Mouse (Mus musculus): ENCODE data around the gene Acot12. TPM values are rescaled to one million over a fixed set of nuclear protein-coding genes. Genes with fewer than 3 reads are reported as not detected.

The Acot12 gene
- polyA plus RNA-seq, 1 experiment from 2014 or later = 0.18 TPM

DNA sequence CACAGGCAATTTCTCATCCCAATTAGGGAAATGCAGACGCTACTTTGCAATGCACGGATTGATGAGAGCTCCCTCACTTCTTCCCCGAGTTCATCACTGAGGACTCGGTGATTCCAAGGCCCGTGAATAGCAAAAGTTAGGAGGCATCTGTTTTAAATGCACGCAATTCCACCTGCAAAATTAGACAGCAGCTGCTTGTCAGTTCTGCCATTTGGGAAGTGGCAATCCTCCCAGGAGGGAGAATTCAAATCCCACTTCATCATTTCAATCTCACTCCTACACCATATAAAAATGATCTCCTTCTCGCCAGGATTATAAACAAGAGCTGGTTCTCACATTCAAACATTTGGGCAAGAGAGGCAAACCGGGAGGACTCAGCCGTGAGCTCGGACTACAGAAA is 56.1 kb downstream of the Acot12 start:
- Histone ChIP-seq H3K4me1 (ENCODE audit: control insufficient read depth, insufficient read depth, low read length) (no peaks in the 10 kb centered on the region), H3K9me3 (ENCODE audit: control insufficient read depth, low read length) (no peaks in the 10 kb centered on the region), H3K27me3 (ENCODE audit: control insufficient read depth, insufficient read depth, low read length) (no peaks in the 10 kb centered on the region), H3K9ac (ENCODE audit: low read depth, low read length) (no peak overlapping the region), H3K4me2 (replicated peaks; ENCODE audit: low read depth, low read length) (no peak overlapping the region), H3K4me3 (ENCODE audit: low read length) (no peak overlapping the region), H3K36me3 (ENCODE audit: control insufficient read depth, insufficient read depth, low read length) (peaks cover 56% of the 10 kb centered on the region), H3K27ac (ENCODE audit: low read depth, low read length) (no peak overlapping the region)
- WGBS = 95% methylated on average over 10 of the region's 10 CpGs
- no peak for ATAC-seq (ENCODE audit: low FRiP score, low TSS enrichment)

DNA sequence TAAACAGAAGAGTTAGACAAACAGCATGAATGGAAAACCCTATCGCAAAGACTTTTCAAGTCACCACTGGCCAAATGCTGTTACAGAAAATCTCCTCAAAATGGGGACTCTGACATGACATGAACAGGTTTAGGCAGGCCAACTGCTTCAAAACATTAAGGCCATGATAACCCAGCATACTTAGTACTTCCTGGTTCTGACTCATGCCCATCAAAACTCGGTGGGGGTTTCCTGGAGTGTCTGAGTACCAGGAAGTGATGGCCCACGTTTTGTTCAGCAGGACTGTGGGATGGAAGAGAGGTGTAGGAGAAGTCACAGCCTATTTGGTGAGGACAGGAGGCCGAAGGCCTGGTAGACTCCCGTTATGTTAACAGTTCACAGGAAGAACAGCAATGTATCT is 60.4 kb downstream of the Acot12 start:
- no peak overlapping the region for H3K9ac ChIP-seq (ENCODE audit: low read depth, low read length)
- peaks cover 56% of the 10 kb centered on the region for H3K36me3 ChIP-seq (ENCODE audit: control insufficient read depth, insufficient read depth, low read length)
- ATAC-seq (ENCODE audit: low FRiP score, low TSS enrichment) = no peak
- 86% methylated on average over 5 of the region's 5 CpGs for WGBS
- H3K27ac ChIP-seq (ENCODE audit: low read depth, low read length) = no peak overlapping the region
- H3K4me3 ChIP-seq (ENCODE audit: low read length) = no peak overlapping the region
- no peaks in the 10 kb centered on the region for H3K27me3 ChIP-seq (ENCODE audit: control insufficient read depth, insufficient read depth, low read length)
- H3K4me2 ChIP-seq (replicated peaks; ENCODE audit: low read depth, low read length) = no peak overlapping the region
- 0 out of 2 replicates have a peak, but pooled peaks cover 4% of the 10 kb centered on the region for H3K4me1 ChIP-seq (ENCODE audit: control insufficient read depth, insufficient read depth, low read length)
- no peaks in the 10 kb centered on the region for H3K9me3 ChIP-seq (ENCODE audit: control insufficient read depth, low read length)

DNA sequence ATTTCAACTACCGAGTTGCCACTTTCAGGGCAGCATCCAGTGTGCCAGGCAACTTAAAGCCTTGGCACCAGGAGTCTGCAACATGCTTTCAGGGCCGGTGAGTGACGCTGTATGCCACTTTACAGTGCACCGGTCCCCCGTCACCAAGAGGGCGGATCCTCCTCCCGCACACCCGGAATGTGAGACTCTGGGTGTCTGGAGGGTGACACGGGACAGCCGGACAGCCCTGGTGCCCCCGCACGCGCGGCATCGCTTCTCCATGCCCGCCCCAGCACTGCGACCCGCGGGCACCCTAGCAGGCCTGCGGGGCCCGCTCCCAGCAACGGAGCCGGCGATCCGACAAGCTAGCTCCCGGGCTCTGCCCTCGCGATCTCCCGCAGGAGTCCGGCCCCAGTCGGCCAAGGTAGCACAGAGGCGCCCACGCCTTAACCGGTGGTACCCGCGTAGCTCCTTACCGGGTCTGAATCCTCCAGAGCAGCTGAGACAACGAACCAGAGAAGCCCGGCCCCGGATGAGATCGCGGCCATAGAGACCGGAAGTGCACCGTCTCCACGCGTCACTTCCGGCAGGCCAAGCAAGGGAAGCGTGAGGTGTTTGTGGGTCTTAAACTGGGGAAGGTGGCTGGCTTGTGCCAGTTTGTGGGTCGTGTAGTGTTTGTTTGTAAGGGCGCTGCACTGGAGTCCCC is 66.0 kb downstream of the Acot12 start, which contains the start of gene Zcchc9:
Zcchc9 (minus strand) TSS at position 551 of the 685 bp plus-strand sequence.
- Histone ChIP-seq H3K4me2 (replicated peaks; ENCODE audit: low read depth, low read length) (peak within 1 kb of the TSS; percentile 61), H3K36me3 (ENCODE audit: control insufficient read depth, insufficient read depth, low read length) (peaks cover 12% of the 10 kb centered on the region; the same call in 1 of the 2 replicates), H3K27ac (ENCODE audit: low read depth, low read length) (peak within 1 kb of the TSS; percentile 81), H3K9ac (ENCODE audit: low read depth, low read length) (peak within 1 kb of the TSS; percentile 94), H3K4me1 (ENCODE audit: control insufficient read depth, insufficient read depth, low read length) (peaks cover 9% of the 10 kb centered on the region; the same call in 1 of the 2 replicates), H3K27me3 (ENCODE audit: control insufficient read depth, insufficient read depth, low read length) (no peaks in the 10 kb centered on the region), H3K4me3 (ENCODE audit: low read length) (peak within 1 kb of the TSS; percentile 76), H3K9me3 (ENCODE audit: control insufficient read depth, low read length) (no peaks in the 10 kb centered on the region)
- peak; percentile 99 for ATAC-seq (ENCODE audit: low FRiP score, low TSS enrichment)
- under 1% methylated on average over 50 of the region's 50 CpGs for WGBS

DNA sequence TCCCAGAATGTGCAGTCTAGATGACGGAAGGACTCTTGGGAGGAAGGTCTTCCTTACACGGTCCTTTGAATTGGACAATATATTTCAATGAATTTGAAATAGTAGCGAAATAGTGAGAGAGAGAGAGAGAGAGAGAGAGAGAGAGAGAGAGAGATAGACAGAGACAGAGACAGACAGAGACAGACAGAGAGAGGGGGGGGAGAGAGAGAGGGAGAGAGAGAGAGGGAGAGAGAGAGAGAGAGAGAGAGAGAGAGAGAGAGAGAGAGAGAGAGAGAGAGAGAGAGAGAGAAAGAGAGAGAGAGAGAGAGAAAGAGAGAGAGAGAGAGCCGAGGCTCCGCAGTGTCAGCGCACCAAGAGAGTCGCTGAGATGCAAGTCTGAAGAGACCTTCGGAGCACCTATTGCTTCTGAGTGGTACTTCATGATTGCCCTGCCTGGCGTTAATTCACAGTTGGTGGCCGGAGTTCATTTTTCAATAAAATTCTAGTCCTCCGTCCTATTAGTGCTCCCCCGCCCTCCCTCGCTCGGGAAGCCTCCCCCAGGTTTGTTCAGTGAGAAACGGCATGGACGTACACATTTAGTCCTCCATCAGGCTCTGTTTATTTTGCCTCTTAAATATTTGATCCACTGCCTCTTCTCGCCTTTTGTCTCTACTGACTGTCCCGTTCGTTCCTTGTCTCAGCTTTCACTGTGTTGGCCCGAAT is 66.7 kb downstream of the Acot12 start:
- Histone ChIP-seq H3K4me2 (replicated peaks; ENCODE audit: low read depth, low read length) (peak overlapping the region; percentile 61), H3K4me1 (ENCODE audit: control insufficient read depth, insufficient read depth, low read length) (peaks cover 9% of the 10 kb centered on the region; the same call in 1 of the 2 replicates), H3K9me3 (ENCODE audit: control insufficient read depth, low read length) (no peaks in the 10 kb centered on the region), H3K36me3 (ENCODE audit: control insufficient read depth, insufficient read depth, low read length) (peaks cover 12% of the 10 kb centered on the region; the same call in 1 of the 2 replicates), H3K9ac (ENCODE audit: low read depth, low read length) (peak overlapping the region; percentile 94), H3K27ac (ENCODE audit: low read depth, low read length) (peak overlapping the region; percentile 81), H3K27me3 (ENCODE audit: control insufficient read depth, insufficient read depth, low read length) (no peaks in the 10 kb centered on the region), H3K4me3 (ENCODE audit: low read length) (peak overlapping the region; percentile 76)
- 27% methylated on average over 20 of the region's 20 CpGs for WGBS
- ATAC-seq (ENCODE audit: low FRiP score, low TSS enrichment) = no peak

DNA sequence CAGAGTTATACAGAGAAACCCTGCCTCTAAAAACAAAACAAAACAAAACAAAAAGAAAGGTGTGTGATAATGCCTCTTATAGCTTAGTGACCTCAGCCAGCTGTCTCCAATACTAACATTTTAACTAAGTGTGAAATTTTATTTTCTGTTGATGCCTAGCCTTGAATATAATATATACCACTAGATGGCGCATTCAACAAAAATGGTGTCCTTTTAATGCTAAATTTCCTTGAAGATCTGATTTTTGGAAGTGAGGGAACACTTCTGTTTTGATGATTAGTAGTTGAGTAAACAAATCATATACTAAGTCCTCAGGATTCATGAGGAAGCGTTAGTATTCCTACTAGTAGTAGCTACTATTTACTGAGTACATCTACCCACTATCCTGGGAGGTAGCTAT is 68.2 kb downstream of the Acot12 start:
- Histone ChIP-seq H3K4me1 (ENCODE audit: control insufficient read depth, insufficient read depth, low read length) (peaks cover 9% of the 10 kb centered on the region; the same call in 1 of the 2 replicates), H3K4me2 (replicated peaks; ENCODE audit: low read depth, low read length) (no peak overlapping the region), H3K27ac (ENCODE audit: low read depth, low read length) (no peak overlapping the region), H3K9ac (ENCODE audit: low read depth, low read length) (no peak overlapping the region), H3K36me3 (ENCODE audit: control insufficient read depth, insufficient read depth, low read length) (peaks cover 8% of the 10 kb centered on the region; the same call in 1 of the 2 replicates), H3K27me3 (ENCODE audit: control insufficient read depth, insufficient read depth, low read length) (no peaks in the 10 kb centered on the region), H3K4me3 (ENCODE audit: low read length) (no peak overlapping the region), H3K9me3 (ENCODE audit: control insufficient read depth, low read length) (no peaks in the 10 kb centered on the region)
- WGBS = 42% methylated on average over 2 of the region's 2 CpGs
- no peak for ATAC-seq (ENCODE audit: low FRiP score, low TSS enrichment)

DNA sequence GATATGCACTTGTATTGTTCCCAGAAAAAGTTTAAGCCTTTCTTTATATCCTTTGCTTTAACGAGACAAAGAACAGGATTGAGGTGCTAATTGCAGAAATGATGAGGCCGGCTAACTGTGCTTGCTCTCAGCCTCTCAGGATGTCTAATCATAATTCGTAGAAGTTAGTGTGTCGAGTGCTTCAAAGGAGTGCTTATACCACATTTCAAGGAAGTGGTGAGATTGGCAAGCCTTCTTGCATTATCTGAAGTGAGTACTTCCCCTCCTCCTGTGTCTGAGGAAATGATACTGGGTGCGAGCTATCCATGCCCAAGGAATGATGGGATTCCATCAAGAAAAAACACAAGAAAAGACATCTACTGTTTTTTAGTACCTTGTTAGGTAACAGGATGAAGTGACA is 73.4 kb downstream of the Acot12 start:
- no peak overlapping the region for H3K4me2 ChIP-seq (replicated peaks; ENCODE audit: low read depth, low read length)
- 96% methylated on average over 5 of the region's 5 CpGs for WGBS
- no peaks in the 10 kb centered on the region for H3K36me3 ChIP-seq (ENCODE audit: control insufficient read depth, insufficient read depth, low read length)
- no peak overlapping the region for H3K27ac ChIP-seq (ENCODE audit: low read depth, low read length)
- H3K27me3 ChIP-seq (ENCODE audit: control insufficient read depth, insufficient read depth, low read length) = no peaks in the 10 kb centered on the region
- no peak for ATAC-seq (ENCODE audit: low FRiP score, low TSS enrichment)
- H3K4me1 ChIP-seq (ENCODE audit: control insufficient read depth, insufficient read depth, low read length) = no peaks in the 10 kb centered on the region
- no peak overlapping the region for H3K4me3 ChIP-seq (ENCODE audit: low read length)
- H3K9me3 ChIP-seq (ENCODE audit: control insufficient read depth, low read length) = no peaks in the 10 kb centered on the region
- H3K9ac ChIP-seq (ENCODE audit: low read depth, low read length) = no peak overlapping the region

DNA sequence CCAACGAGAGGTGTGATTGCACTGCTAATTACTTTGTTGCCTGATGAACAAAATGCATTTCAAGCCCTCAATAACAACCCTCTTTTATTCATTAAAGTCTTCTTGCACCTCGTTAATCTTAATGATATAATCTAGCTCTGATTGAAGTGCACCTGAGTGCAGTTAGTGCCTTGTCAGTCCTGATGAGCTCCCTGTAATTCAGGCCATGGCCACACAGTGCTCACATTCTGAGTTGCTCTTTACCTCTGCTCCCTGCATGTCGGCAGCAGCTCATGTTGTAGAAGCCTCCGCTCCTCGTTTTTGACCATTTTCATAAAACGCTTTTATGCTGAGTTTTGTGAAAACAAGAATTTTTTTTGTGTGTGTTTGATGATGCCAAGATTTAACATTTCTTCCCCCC is 82.4 kb downstream of the Acot12 start:
- Histone ChIP-seq H3K9me3 (ENCODE audit: control insufficient read depth, low read length) (no peaks in the 10 kb centered on the region), H3K4me2 (replicated peaks; ENCODE audit: low read depth, low read length) (no peak overlapping the region), H3K4me1 (ENCODE audit: control insufficient read depth, insufficient read depth, low read length) (no peaks in the 10 kb centered on the region), H3K27ac (ENCODE audit: low read depth, low read length) (no peak overlapping the region), H3K27me3 (ENCODE audit: control insufficient read depth, insufficient read depth, low read length) (no peaks in the 10 kb centered on the region), H3K9ac (ENCODE audit: low read depth, low read length) (no peak overlapping the region), H3K4me3 (ENCODE audit: low read length) (no peak overlapping the region), H3K36me3 (ENCODE audit: control insufficient read depth, insufficient read depth, low read length) (no peaks in the 10 kb centered on the region)
- ATAC-seq (ENCODE audit: low FRiP score, low TSS enrichment) = no peak
- 64% methylated on average over 6 of the region's 6 CpGs for WGBS

DNA sequence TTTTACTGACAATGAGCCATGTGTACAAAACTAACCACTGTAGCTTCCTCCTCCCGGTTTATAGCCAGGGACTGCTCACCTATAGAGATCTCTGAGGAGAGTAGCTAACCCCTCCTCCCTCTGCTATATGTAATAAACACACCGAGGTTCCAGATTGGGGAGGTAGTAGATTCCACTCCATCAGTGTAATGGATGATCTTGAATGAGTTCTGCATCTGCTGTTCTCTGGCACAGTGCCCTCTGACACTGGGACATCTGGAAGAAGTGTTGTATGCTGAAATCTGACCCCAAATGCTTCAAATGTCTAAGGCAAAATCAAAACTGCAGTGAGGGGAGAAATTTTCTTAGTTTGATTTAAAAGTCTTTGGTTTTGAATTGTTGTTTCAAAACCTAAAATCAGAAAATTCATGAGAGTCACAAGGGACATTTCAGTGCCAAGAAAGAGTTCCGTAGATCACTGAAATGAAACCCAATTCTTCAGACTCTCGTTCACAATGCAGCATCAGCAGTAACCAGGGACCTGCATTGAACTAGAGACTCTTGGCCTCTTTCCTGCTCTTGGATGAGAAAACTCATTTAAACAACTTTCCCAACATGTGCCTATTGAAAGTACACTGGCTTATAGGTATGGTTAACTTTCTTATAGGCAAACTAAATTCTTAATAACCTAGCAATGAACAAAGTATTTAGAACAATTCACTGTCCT is 83.7 kb downstream of the Acot12 start:
- Histone ChIP-seq H3K4me1 (ENCODE audit: control insufficient read depth, insufficient read depth, low read length) (no peaks in the 10 kb centered on the region), H3K4me3 (ENCODE audit: low read length) (no peak overlapping the region), H3K27me3 (ENCODE audit: control insufficient read depth, insufficient read depth, low read length) (no peaks in the 10 kb centered on the region), H3K9me3 (ENCODE audit: control insufficient read depth, low read length) (no peaks in the 10 kb centered on the region), H3K36me3 (ENCODE audit: control insufficient read depth, insufficient read depth, low read length) (no peaks in the 10 kb centered on the region), H3K9ac (ENCODE audit: low read depth, low read length) (no peak overlapping the region), H3K27ac (ENCODE audit: low read depth, low read length) (no peak overlapping the region), H3K4me2 (replicated peaks; ENCODE audit: low read depth, low read length) (no peak overlapping the region)
- ATAC-seq (ENCODE audit: low FRiP score, low TSS enrichment) = 0 out of 2 replicates have a peak, but pooled peaks have one; percentile 24
- 59% methylated on average over 4 of the region's 4 CpGs for WGBS

All from kidney, embryonic 14.5 days (tissue).